Mouse (Mus musculus) thymus, adult 2 months (tissue): ENCODE measurements at regions not wholly inside any gene's neighbourhood (a gene's known extent, or its start where the extent isn't known, plus 50 kb on each side); places are given as distances from the start of the nearest gene placed in this dataset.

Experiments used
- DNase-seq: peaks from one replicate; pipeline ENCODE4 v3.0.0; 2021
- H3K27ac ChIP-seq: fragments of 200-500 bp; 2 replicates; pipeline ENCODE4 v1.5.1; 2012; ENCODE audit warnings: low read length, control low read depth; ENCODE audit not compliant: control insufficient read depth, insufficient read depth
- H3K27me3 ChIP-seq: fragments of 200-500 bp; 2 replicates; pipeline ENCODE4 v1.6.1; 2012; ENCODE audit warnings: mild to moderate bottlenecking, low read length, moderate library complexity, mixed read lengths; ENCODE audit not compliant: control insufficient read depth, insufficient read depth
- H3K36me3 ChIP-seq: fragments of 200-500 bp; 2 replicates; pipeline ENCODE4 v1.6.1; 2012; ENCODE audit warnings: mild to moderate bottlenecking, low read length, moderate library complexity; ENCODE audit not compliant: control insufficient read depth, insufficient read depth
- H3K4me1 ChIP-seq: fragments of 200-500 bp; replicated peaks from 2 replicates; pipeline ENCODE4 v1.6.1; 2012; ENCODE audit warnings: low read length; ENCODE audit not compliant: control insufficient read depth, insufficient read depth
- H3K4me3 ChIP-seq: fragments of 200-500 bp; 2 replicates; pipeline ENCODE4 v1.5.1; 2012; ENCODE audit warnings: mild to moderate bottlenecking, low read length, control low read depth, moderate library complexity; ENCODE audit not compliant: control insufficient read depth, insufficient read depth
- CTCF ChIP-seq: fragments of 200-500 bp; IDR thresholded peaks from 2 replicates; pipeline ENCODE4 v1.5.1; 2012; ENCODE audit warnings: mild to moderate bottlenecking, control low read depth, low read length, moderate library complexity, borderline replicate concordance; ENCODE audit not compliant: control insufficient read depth, poor library complexity, insufficient read depth; ENCODE audit errors: extremely low read depth
- POLR2A ChIP-seq: fragments of 200-500 bp; IDR thresholded peaks from 2 replicates; pipeline ENCODE4 v1.6.1; 2012; ENCODE audit warnings: mild to moderate bottlenecking, low read length, control low read depth, moderate library complexity; ENCODE audit not compliant: control insufficient read depth, poor library complexity, insufficient read depth; ENCODE audit errors: extremely low read depth
- WGBS: fragments of 180-500 bp; shearing (Covaris S2); methylation state at CpG from one replicate; pipeline ENCODE4 v1.1.7; 2018; 5-methylcytosine and 5-hydroxymethylcytosine counted together

- DNase-seq: no peak
- Histone ChIP-seq H3K36me3 (no peaks in the 10 kb centered on the region), H3K27ac (no peak overlapping the region), H3K4me3 (no peak overlapping the region), H3K4me1 (no peaks in the 10 kb centered on the region), H3K27me3 (no peaks in the 10 kb centered on the region)
- TF ChIP-seq CTCF: no peak
- no peak for TF ChIP-seq POLR2A
- 47% methylated on average over 6 of the region's 6 CpGs for WGBS
Measured at GRCm38 (mm10) chrX:7443996-7444421, 68.4 kb upstream of the Usp27x start.

- 98% methylated on average over 2 of the region's 2 CpGs for WGBS
- no peak for TF ChIP-seq POLR2A
- DNase-seq: no peak
Measured at GRCm38 (mm10) chrX:7435375-7436042, 59.9 kb upstream of the Usp27x start.

GRCm38 (mm10) chrX:7434268-7434667 lies 58.6 kb upstream of the Usp27x start:
- Histone ChIP-seq H3K27me3 (no peaks in the 10 kb centered on the region), H3K27ac (no peak overlapping the region), H3K4me3 (no peak overlapping the region), H3K36me3 (no peaks in the 10 kb centered on the region), H3K4me1 (no peaks in the 10 kb centered on the region)
- TF ChIP-seq POLR2A (no peak), CTCF (no peak)
- 12% methylated on average over 2 of the region's 2 CpGs for WGBS
- DNase-seq: no peak

More at GRCm38 (mm10) chrX:7435375-7436042, 59.9 kb upstream of the Usp27x start:
- no peak overlapping the region for H3K4me3 ChIP-seq
- H3K27me3 ChIP-seq: no peaks in the 10 kb centered on the region
- H3K4me1 ChIP-seq: no peaks in the 10 kb centered on the region
- no peaks in the 10 kb centered on the region for H3K36me3 ChIP-seq
- no peak overlapping the region for H3K27ac ChIP-seq

GRCm38 (mm10) chrX:7430456-7430855 lies 54.8 kb upstream of the Usp27x start:
- Histone ChIP-seq H3K27me3 (no peaks in the 10 kb centered on the region), H3K27ac (no peak overlapping the region), H3K4me1 (no peaks in the 10 kb centered on the region), H3K4me3 (no peak overlapping the region), H3K36me3 (no peaks in the 10 kb centered on the region)
- no peak for DNase-seq
- WGBS: 17% methylated on average over 1 of the region's 1 CpGs
- no peak for TF ChIP-seq POLR2A
- TF ChIP-seq CTCF: no peak

- TF ChIP-seq POLR2A: no peak
- no peak for TF ChIP-seq CTCF
- DNase-seq: no peak
- H3K27ac ChIP-seq: no peak overlapping the region
- H3K4me1 ChIP-seq: no peaks in the 10 kb centered on the region
- H3K4me3 ChIP-seq: no peak overlapping the region
- H3K36me3 ChIP-seq: no peaks in the 10 kb centered on the region
- 39% methylated on average over 5 of the region's 5 CpGs for WGBS
- no peaks in the 10 kb centered on the region for H3K27me3 ChIP-seq
Measured at GRCm38 (mm10) chrX:7429524-7429865, 53.9 kb upstream of the Usp27x start.

GRCm38 (mm10) chrX:7428621-7429523 lies 53.2 kb upstream of the Usp27x start:
- Histone ChIP-seq H3K27ac (no peak overlapping the region), H3K36me3 (no peaks in the 10 kb centered on the region), H3K27me3 (no peaks in the 10 kb centered on the region), H3K4me3 (no peak overlapping the region), H3K4me1 (no peaks in the 10 kb centered on the region)
- no peak for DNase-seq
- no peak for TF ChIP-seq POLR2A
- TF ChIP-seq CTCF: no peak
- 82% methylated on average over 20 of the region's 20 CpGs for WGBS
